Mouse (Mus musculus): ENCODE measurements around the gene Ddx1.

DNA sequence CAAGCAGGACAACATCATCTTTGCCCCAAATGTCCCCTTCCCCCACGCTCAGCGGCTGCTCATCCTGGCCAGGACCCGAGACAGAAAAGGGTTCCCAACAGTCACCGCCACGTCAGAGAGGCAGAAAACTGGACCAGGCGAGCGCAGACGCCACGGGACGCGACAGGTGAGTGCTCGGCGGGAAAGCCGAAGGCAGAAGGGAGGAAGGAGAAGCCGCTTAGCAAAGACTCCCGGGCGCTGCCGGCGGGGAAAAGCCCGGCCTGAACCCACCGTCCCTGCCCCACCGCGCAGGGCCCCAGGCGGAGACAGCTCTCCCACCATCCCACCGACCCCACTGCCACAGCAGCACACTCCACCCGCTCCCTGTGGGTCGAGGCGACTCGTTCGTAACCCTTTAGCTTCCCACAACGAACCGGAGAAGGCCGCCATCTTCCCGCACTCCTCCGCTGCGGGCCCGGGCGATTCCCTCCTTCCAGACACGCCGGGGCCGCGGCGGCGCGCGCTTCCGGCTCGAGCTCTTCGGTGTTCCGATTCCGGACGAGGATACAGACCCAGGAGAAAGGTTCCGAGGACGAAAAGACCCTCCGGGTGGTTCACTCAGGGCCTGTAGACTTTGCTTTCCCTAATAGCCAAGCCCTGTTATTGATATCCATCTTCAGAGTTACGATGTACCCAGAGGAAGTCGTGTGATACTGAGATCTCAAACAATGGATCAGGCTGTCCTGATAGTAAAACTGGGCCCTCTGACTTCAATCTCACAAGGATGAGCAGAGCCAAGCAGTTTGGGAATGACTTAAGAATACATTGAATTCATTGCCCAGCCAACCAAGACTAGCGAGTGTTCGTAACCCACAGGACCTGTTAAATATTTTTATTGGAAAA, at the start of gene Ddx1:
- TF ChIP-seq HCFC1 (IDR thresholded peaks at IDR 0.05; ENCODE audit: low read depth, low read length): peak; percentile 94
- peak; percentile 87 for TF ChIP-seq POLR2A (IDR thresholded peaks at IDR 0.05; ENCODE audit: low read depth, low read length)

All from CH12.LX (cell line).